Mouse (Mus musculus) cerebellum, adult 18-20 months (tissue): ENCODE data around the gene Cacna1c.
"Not testable (repeated sequence)": the region's sequence is repeated elsewhere in the genome, so short reads cannot be mapped to it uniquely, and the experiment has no call there.

Experiments
- DNase-seq, 2 experiments: peaks; one replicate each; pipeline ENCODE4 v3.0.0; 2021

Cacna1c gene

DNA sequence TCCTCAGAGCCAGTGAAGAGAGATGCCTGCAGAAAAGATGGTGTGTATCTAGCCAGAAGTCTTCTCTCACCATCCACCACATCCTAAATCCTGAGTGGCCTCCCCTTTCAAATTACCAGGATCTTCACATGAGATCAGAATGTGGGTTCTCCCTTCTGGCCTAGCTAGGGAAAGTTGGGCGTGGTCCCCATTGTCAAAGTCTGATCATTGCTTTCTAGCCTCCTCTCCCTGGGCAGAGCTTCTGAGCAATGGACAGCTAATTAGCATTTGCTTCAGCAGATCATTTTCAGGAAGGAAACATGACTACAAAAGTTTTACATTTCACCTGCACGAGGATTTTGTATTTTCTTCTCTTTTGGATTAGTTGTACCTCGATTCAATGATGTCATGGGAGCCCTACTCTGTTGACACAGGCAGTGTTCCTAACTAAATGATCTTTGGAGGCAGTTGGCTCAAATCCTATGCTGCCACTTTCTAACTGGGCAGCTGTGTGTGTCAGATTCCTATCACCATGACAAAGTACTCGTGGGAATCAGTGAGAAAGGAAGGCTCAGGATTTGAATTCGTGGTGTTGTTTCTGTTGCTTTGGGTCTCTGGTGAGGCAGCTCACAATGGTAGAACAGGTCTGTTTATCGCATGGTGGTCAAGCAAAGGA is 554.4 kb downstream of the Cacna1c start:
- DNase-seq = no peak

DNA sequence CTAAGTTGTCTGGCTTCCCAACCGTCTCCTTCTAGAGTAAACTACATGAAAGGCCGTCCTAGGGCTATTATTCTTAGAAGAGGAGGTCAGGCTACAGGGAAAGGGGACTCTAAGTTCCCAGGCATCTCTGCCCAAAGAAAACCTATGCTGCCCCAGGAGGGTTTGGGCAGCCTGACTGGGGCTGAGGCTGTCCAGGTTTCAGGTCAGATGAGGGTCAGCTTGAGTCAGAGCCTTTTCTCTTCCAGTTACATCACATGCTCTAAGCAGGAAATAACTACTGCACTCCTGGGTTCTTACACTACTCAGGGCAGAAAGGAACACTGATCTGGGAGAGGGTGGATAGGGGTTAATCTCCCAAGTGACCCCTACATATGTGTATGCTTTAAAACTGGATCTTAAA is 556.4 kb downstream of the Cacna1c start:
- DNase-seq = no peak

DNA sequence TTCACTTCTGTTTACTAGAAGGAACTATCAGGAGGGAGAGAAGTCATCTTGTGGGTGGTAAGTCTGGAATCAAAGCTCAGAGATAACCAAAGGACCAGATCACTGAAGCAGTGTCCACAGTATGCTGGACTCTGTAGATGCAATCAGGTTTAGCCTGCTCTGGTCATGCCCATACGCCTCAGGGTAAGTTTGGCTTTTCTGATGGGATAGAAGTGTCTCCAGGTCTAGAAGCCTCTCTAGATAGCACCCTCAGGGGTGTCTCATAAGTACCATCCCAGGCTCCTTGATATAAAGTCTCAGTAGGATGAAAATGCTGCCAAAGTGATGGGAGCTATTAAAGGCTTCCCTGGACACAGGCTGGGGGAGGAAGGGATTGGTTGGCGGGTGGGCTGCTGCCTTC is 557.3 kb downstream of the Cacna1c start:
- DNase-seq = no peak

DNA sequence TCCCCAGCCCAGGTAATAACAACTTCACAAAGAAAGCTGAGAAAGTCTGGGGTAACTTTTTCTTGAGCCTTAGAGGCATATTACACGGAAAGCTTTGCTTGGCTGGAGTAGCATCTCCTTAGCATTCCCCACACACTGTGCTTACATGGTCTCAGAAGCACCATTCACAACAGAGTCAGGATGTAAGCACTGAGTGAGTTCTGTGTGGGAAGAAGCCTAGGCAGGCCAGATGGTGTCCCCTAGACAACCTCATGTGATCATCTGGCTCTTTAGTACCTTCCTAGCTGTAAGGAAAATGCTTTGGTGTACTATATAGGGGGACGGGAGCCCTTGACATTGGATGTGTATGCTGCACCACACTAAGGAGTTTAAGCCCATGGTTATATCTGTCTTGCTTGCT is 563.7 kb downstream of the Cacna1c start:
- DNase-seq = no peak

DNA sequence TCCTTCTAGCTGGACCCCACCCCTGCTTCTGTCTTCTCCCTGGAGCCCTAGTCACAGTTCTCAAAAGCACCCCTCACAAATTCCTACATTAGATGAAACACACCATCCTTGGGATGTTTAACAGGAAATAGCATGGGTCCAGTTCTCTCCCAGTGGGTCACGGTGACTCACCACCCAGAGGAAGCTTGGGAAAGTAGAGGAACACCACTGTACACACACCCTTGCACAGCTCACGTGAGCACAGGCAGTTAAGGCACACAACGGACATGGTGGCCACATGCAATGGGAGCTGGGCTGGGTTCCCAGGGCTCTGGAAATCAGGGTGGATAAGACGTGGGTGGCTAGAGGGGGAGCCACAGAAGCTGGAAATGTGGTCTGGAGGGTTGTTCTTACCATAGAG is 566.2 kb downstream of the Cacna1c start:
- no peak for DNase-seq

DNA sequence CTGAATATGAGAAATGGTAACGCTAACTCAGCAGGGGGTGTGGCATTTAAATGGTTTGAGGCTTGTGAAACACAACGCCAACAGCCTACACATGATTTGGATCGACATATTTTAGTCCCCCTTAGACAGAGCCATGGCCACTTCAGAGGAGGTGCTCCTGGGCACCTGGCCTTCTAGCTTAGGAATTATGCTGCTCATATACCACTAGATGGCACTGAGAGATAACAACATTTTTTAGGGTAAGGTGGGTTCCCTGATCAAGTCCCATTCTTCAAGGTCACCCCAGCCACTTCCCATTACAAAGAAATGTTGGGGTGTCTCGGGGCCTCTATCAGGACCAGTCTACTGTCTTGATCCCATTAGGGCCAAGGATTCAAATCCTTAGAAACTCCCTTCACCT is 570.0 kb downstream of the Cacna1c start:
- DNase-seq = peak in 1 of 2 experiments; percentile 30

DNA sequence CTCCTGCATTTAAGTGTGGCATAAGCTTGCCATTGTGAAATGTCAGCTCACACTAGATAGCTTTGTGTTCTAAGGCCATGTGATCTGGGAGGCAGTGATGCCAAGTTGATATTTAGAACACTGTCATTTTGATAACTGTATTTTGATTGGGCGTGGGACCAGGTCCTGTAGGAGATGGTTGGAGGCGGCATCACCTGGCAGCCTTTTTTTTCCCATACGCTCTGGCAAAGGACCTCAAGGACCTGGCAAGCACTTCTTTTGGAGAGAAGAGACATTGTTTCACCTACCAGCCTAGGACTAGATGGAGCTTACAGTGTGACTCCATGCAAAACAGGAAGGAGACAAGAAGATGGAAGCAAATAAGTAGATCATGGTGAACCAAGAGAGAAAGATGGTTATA is 572.6 kb downstream of the Cacna1c start:
- peak; percentile 38 to 42 for DNase-seq

DNA sequence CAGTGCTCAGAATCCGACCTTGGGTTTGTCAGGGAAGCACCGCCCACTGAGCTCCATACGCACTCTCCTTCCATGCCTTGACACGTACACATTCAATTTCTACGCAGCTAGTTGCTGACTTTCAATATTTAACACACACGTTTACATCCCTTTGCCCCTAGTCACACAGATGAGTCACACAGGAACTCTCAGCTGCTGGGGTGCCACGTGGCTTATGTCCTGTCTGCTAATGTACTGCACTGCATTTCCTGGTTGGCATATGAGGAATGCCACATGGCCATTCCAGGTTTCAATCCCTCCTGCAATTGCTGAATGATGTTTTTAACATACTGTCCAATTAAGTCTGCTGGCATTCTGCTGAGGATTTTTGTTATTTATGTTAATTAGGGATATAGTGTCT is 574.4 kb downstream of the Cacna1c start:
- no peak for DNase-seq

DNA sequence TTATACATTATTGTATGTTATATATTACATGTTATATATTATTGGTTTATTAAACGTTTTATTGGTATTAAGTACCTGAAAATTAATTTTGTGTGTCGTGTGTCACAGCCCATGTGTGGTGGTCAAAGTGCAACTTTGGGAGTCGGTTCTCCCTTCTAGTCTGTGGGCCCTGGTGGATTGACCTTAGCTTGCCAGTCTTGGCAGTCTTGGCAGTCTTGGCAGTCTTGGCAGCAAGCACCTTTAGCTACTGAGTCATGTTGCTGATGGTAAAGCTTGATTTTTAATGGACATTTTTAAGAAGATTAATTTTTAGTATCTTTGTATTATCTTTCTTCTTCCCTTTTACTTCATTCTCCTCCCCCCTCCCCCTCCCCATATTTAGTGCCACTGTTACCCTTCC is 574.8 kb downstream of the Cacna1c start:
- no peak for DNase-seq

DNA sequence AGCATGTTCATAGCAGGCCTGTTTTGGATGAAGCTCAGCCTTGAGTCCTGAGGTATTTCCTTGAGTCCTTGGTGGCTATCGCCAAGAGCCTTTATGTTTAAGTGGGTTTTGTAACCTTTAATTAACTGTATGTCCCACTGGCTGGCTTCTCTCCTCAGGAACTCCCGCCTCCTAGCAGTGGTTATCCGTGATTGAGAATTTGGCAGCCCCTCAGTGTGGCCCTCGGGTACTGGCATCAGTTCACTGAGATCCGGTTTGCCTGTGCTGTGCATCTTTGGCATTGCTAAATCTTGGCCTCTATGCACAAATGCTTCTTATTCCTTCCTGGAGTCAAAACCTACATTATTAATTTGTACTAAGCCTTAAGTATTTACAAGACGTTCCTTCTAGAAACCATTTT is 587.3 kb downstream of the Cacna1c start:
- peak; percentile 25 to 28 for DNase-seq

DNA sequence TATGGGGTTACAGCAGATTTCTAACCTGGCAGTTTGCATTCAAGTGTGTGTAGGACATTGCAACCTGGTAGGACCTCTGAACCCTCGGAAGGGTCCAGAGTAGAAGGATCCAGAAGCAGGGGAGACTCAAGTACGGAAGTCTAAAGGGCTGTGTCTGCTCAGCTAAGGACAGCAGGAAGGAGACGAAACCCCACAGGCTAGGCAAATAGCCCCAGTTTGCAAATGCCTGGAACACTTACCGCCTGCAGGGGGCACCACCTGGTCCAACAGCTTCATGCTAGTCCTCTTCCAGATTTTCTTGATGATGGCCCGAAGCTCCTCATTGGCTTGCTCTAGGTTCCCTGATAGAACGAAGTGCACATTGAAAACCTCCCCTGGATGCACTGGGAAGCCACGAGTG is 590.2 kb downstream of the Cacna1c start:
- DNase-seq = peak; percentile 46 to 58

DNA sequence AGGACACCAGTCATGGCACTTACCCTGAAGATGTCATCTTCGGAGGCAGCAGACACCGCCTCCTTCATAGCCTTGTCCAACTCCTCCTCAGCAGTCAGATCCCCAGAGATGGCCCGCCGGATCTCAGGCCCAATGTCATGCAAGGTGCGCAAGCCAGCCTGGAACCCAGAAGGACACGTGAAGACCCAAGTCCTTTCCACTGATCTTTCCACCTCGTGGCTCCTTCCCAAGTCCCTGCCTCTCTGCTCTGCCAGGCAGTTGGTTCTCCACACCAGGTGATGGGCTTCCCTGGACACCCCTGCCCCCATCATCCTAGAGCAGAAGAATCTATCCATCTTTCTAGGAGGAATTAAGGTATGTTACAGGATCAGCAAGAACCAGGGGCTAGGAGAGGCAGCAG is 592.4 kb downstream of the Cacna1c start:
- no peak for DNase-seq

DNA sequence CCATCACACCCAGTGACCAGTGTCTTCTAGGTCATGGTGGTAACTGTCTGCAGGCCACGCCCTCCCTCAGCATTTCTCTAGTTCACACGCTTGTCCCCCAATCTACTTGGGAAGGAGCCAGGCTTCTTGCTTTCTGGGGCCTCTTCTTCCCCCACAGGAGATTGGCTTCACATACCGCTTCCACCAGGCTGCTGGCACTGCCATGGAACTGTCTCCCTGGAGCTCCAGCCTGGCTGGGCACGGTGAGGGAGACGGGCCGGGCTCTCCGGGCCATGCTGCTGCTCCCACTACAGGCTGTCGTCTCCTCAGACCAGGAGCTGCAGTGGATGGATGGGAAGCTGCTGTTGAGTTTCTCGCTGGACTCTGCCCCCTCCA is 600.5 kb downstream of the Cacna1c start:
- peak; percentile 28 to 42 for DNase-seq

DNA sequence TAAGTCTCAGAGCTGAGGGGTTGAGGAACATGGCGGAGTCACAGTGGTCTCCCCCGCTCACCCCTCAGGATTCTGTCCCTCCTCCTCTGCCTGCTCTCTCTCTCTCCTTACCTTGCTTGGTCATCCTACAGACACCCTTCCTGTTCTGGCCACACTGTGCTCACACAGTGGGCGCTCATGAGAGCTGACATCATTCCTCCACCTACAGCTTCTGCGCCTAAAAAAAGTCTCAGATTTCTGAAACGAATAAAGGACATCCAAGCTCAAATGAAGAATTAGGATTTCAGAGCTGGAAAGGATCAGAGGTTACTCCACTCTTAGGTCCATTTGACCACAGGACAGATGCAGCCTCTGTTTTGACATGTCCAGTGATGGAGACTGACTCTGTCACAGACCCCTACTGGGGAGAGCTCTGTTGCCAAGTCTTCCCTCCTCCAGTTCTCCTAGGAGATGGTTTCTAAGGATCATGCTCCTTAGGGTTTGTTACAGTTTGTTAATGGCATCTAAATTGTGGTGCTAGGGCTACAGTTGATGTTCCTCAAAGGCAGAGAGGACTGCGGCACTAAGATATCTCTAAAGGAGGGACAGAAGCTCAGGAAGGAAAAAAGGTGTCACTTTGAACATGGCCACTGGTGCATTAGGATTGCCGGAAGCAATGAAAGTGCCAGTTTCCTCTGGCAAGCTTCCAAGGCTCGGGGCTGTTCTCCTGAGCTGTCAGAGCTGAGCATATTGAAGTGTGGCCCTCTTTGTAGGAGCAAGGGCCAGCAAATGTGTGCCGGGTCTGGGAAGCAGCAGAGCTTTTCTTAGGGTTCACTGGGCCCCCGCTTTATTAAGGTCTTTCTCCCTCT is 601.2 kb downstream of the Cacna1c start:
- DNase-seq = peak; percentile 41 to 47

DNA sequence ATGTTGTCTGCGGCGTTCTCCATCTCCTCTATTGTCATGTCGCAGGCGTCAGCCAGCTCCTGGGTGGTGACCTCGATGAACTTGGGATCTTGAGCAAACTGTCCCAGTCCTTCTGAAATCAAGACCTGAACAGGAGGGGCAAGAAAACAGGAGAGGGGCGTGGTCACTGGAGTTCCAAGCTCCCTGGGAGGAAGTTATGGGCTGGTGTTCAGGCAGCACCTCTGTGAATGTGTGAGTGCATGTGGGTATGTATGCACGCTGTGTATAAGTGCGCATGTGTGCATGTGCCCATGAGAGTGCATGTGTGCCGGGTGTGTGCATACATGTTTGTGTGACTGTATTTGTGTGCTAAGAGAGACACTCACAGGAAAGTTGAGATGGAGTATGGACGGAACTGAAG is 602.1 kb downstream of the Cacna1c start:
- DNase-seq = no peak

DNA sequence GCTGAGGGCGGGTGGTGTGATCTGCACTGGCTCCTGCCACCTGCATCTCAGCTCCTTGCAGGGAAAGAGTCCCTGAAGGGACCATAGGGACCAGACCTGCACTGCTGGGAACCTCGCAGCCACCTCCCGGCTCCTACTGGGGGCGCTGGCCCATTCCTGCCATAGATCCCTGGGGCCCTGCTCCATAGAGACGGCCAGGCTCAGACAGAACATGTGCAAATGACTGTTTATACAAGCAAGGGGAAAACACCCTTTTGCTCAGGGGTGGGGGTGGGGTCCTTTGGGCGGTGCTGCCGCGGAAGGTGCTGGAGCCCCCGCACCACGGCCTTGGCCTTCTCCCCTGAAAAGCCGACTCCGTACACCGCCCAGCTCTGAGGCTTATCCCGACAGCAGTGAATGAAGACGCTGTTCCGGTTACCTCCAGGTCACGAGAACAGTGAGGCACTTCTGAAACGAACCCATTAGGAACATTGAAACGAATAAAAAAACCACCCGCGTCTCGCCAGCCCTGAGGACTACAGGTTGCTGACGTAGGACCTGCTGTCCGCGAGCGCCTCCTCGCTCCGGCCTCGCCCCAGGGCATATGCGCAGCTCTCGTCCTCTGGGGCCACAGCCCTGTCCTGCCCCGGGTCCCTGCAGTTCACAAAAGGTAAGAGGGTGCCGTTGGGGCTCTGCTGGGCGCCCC is 602.7 kb downstream of the Cacna1c start:
- DNase-seq = no peak

DNA sequence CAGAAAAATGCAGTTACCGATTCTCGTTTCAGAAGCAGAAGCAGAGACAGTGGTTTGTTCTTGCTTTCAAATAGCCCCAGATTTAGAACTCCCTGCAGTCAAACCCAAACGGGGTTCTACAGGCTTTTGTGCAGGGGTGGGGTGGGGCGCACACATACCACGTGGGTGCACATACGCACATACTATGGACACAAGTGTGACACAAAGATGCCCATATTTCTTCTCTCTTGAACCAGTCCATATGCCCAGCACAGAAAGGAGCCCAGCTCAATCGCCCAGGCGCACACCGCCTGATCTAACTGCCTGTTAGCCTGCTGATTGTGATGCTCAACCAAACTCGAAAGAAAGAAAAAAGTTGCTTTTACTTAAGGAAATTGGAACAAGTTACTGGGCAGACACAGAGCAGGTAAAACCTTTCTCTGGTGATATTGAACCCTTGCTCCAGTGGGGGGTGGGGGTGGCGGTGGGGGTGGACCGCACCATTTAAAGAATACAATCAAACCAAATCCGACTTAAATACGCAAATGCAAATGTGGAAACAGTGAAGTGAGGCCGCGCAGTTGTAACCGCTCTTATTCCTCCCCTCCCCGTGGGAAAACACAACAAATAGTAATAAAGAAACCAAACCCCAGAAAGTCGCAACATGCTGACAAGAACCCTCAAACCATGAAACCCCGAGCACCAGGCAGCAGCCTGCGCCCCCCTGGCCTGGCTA is 603.4 kb downstream of the Cacna1c start:
- no peak for DNase-seq

DNA sequence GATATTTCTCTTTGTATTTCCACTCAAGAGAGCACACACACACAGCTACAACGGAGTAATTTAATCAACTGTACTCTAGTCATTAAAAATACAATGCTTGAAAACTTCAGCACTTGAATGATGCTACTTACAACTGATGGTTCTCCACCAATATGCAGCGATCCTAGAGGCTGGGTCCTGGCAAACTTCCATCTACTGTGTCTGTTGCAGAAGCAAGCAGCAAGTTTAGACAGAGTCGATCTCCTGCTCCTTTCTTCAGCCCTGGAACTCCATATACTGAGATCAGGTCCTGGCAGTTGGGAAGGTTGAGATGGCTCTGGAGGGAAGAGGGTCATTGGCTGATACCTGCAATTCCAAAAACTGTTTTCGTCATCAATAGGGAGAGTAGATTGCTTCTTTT is 617.5 kb downstream of the Cacna1c start:
- not testable (repeated sequence) for DNase-seq

DNA sequence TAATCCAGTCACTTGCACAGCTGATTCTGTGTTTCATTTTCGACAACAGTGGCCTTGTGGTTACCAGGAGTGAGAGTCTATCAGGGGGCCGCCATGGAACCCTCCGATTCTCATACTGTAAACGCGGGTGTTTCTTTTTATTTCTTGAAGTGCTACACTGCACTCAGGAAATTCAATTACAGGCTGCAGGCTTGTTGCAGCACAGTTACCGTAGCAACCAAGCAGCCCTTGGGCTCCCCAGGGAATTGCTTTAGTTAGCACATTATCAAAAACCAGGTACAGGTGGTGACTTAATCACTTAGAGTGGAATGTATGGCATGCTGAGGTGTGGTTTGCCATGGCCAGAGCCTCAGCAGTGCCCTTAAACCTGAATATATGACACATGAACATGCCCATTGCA is 621.9 kb downstream of the Cacna1c start:
- DNase-seq = no peak

DNA sequence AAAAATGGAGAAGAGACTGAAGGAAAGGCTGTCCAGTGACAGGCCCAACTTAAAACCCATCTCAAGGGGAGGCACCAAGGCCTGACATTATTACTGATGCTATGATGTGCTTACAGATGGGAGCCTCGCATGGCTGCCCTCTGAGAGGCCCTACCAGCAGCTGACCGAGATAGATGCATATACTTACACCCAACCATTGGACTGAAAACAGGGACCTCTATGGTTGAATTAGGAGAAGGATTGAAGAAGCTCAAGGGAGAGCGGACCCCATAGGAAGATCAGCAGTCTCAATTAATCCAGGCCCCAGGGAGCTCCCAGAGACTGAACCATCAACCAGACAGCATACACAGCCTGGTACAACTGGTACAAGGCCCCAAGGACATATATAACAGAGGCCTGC is 628.4 kb downstream of the Cacna1c start:
- no peak for DNase-seq

DNA sequence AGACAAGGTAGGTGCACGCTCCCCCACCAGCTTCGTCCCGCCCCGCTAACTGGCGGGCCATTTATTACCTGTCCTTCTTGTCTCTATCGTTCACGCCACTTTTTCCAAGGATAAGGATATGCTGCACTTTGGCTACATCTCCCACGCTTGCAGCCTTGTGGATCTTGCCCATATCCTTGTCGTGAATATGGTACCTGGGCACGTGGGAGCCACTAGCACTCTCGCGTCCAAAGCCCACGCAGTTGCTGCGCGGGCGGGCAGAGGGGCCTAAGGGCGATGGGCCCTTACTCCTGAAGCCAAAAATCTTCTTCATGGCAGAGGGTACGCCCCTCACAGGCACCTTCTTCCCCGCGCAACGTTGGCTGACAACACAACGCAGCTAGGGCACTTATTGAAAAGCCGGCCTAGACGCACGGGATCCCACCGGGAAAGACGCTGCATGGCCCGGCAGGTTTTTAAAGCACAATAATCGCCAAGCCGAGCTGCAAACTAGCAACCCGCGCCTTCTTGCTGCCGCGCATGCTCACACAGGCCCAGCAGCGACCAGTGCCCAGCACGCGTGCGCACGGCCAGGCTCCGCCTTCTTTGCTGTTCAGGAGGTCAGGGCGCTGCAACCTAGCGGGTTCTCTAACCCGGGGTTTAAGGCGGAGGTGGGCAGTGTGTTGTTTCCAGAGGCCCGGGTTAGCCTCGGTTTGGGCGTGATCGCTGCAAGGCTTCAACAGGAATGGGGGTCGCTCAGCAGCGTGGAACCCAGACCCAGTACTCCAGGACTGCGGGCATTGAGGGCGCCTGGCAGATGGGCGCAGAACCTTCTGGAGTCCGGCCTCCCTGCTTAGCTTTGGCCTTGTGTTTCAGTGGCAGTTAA is 634.2 kb downstream of the Cacna1c start, which contains the start of gene Ankrd26:
Gene Ankrd26, minus strand, starts transcription at position 482 of the 865 bp plus-strand sequence.
- peak; percentile 95 to 97 for DNase-seq

DNA sequence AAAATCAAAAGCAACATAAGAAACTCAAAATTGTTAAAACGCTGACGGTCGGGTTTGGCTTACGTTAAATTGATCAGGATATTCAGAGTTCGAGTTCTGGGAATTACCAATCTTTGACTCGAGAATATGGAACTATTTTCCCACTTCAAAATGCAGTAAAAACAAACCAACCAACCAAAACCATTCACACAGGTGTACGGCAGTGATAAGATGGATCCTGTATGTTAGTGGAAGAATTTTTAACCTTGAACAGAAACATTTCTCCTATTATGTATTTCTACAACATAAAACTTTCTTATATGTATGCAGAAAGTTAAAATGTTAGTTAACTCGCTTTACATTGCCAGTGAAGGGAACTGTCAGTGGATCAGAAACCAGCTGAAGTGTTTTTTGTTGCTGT is 635.0 kb downstream of the Cacna1c start:
- DNase-seq = no peak
